In the genomic region with DNA sequence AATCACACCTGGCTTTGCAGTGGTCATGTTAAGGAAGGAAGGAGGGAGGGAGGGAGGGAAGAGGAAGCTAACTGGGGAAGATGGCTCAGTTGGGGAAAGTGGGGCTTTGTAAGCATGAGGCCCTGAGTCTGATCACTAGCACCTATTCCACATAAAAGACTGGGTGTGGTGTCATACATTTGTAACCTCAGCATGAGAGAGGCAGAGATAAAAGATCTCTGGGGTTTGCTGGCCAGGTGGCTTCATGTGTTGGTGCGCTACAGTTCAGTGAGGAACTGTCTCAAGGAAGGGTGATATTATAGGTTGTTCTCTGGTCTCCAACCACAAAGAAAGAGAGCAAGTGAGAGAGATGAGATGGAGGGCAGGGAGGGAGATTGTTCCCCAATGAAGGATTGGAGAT, we compare ENCODE assay signal across 14 mouse cellular contexts. TPM values are rescaled to one million over a fixed set of nuclear protein-coding genes. Genes with fewer than 3 reads are reported as not detected.
DNase-seq lines count a peak whose midpoint lies in the region; ATAC-seq lines count a peak whose summit lies in the region.
"Had no signal": no experiment of that assay in that cellular context is flagged by ENCODE, and none has a peak within 500 bp of the region (broad histone marks: within the 10 kb centered on the region; RNA-seq: fewer than 3 reads in every experiment).

No protein-coding gene starts in this region.

- no peak overlapping the region for H3K4me2 ChIP-seq in forebrain, embryonic 15.5 days (replicated peaks)
- no peak overlapping the region for H3K4me2 ChIP-seq in limb, embryonic 15.5 days
- H3K4me2 ChIP-seq in embryonic facial prominence, embryonic 15.5 days (replicated peaks), result no peak overlapping the region
- H3K4me2 ChIP-seq: lung, embryonic 14.5 days had no signal

- H3K9ac ChIP-seq in forebrain, embryonic 15.5 days (replicated peaks), result no peak overlapping the region
- no peak overlapping the region for H3K9ac ChIP-seq in limb, embryonic 15.5 days
- no peak overlapping the region for H3K9ac ChIP-seq in embryonic facial prominence, embryonic 15.5 days
- H3K9ac ChIP-seq: lung, embryonic 14.5 days had no signal

- no peak for ATAC-seq in forebrain, embryonic 15.5 days (replicated peaks)
- no peak for ATAC-seq in limb, embryonic 15.5 days (ENCODE audit: insufficient number of reproducible peaks, low FRiP score, low TSS enrichment, low read depth)
- ATAC-seq in embryonic facial prominence, embryonic 15.5 days (ENCODE audit: insufficient number of reproducible peaks, low FRiP score, low TSS enrichment, low read depth), result no peak
- peak; percentile 9; the same call in 1 of the 2 replicates for ATAC-seq in neutrophil, adult 5-6 weeks (ENCODE audit: extremely low read depth, insufficient number of reproducible peaks, low FRiP score, poor library complexity, severe bottlenecking)
- ATAC-seq in megakaryocyte progenitor cell, adult 5-6 weeks (replicated peaks; ENCODE audit: poor library complexity), result no peak; the same call in 1 of the 2 replicates

- H3K9me3 ChIP-seq in forebrain, embryonic 15.5 days, result no peaks in the 10 kb centered on the region
- peaks cover 5% of the 10 kb centered on the region; the same call in 1 of the 2 replicates for H3K9me3 ChIP-seq in forebrain, embryonic 10.5 days
- no peaks in the 10 kb centered on the region for H3K9me3 ChIP-seq in limb, embryonic 15.5 days
- no peaks in the 10 kb centered on the region for H3K9me3 ChIP-seq in limb, embryonic 10.5 days (replicated peaks)
- no peaks in the 10 kb centered on the region for H3K9me3 ChIP-seq in embryonic facial prominence, embryonic 15.5 days (replicated peaks)
- H3K9me3 ChIP-seq: megakaryocyte, embryonic 14.5 days had no signal

- no peak overlapping the region for H3K4me3 ChIP-seq in forebrain, embryonic 15.5 days
- no peak overlapping the region for H3K4me3 ChIP-seq in forebrain, embryonic 10.5 days
- no peak overlapping the region for H3K4me3 ChIP-seq in limb, embryonic 15.5 days
- no peak overlapping the region for H3K4me3 ChIP-seq in limb, embryonic 10.5 days
- no peak overlapping the region for H3K4me3 ChIP-seq in embryonic facial prominence, embryonic 15.5 days (replicated peaks)
- H3K4me3 ChIP-seq: erythroblast, embryonic 14.5 days; megakaryocyte, embryonic 14.5 days had no signal

- H3K4me1 ChIP-seq in forebrain, embryonic 15.5 days, result peaks cover 20% of the 10 kb centered on the region
- H3K4me1 ChIP-seq in forebrain, embryonic 10.5 days, result peaks cover 12% of the 10 kb centered on the region
- H3K4me1 ChIP-seq in limb, embryonic 15.5 days, result peaks cover 16% of the 10 kb centered on the region
- peaks cover 13% of the 10 kb centered on the region for H3K4me1 ChIP-seq in limb, embryonic 10.5 days
- H3K4me1 ChIP-seq in embryonic facial prominence, embryonic 15.5 days, result peaks cover 31% of the 10 kb centered on the region

- H3K27me3 ChIP-seq in forebrain, embryonic 15.5 days, result no peaks in the 10 kb centered on the region
- no peaks in the 10 kb centered on the region for H3K27me3 ChIP-seq in forebrain, embryonic 10.5 days (ENCODE audit: poor library complexity, severe bottlenecking)
- no peaks in the 10 kb centered on the region for H3K27me3 ChIP-seq in limb, embryonic 15.5 days
- H3K27me3 ChIP-seq in limb, embryonic 10.5 days (ENCODE audit: low read depth, poor library complexity, severe bottlenecking), result no peaks in the 10 kb centered on the region
- no peaks in the 10 kb centered on the region for H3K27me3 ChIP-seq in embryonic facial prominence, embryonic 15.5 days
- H3K27me3 ChIP-seq: megakaryocyte, embryonic 14.5 days had no signal

- H3K36me3 ChIP-seq in forebrain, embryonic 15.5 days, result peaks cover 12% of the 10 kb centered on the region; the same call in 1 of the 2 replicates
- peaks cover 60% of the 10 kb centered on the region for H3K36me3 ChIP-seq in forebrain, embryonic 10.5 days (replicated peaks)
- H3K36me3 ChIP-seq in limb, embryonic 15.5 days, result peaks cover 28% of the 10 kb centered on the region
- H3K36me3 ChIP-seq in limb, embryonic 10.5 days, result peaks cover 44% of the 10 kb centered on the region
- peaks cover 19% of the 10 kb centered on the region for H3K36me3 ChIP-seq in embryonic facial prominence, embryonic 15.5 days

- 0 out of 2 replicates have a peak overlapping the region, but pooled peaks have one; percentile 24 for H3K27ac ChIP-seq in forebrain, embryonic 15.5 days (replicated peaks)
- no peak overlapping the region for H3K27ac ChIP-seq in forebrain, embryonic 10.5 days
- peak overlapping the region; percentile 43 for H3K27ac ChIP-seq in limb, embryonic 15.5 days
- no peak overlapping the region for H3K27ac ChIP-seq in limb, embryonic 10.5 days
- 0 out of 2 replicates have a peak overlapping the region, but pooled peaks have one; percentile 31 for H3K27ac ChIP-seq in embryonic facial prominence, embryonic 15.5 days (replicated peaks)

- no peak for DNase-seq in forebrain, embryonic 10.5 days (ENCODE audit: extremely low spot score, low spot score)
- no peak for DNase-seq in limb, embryonic 10.5 days (ENCODE audit: low spot score)
- DNase-seq in retina, postnatal 1 day, result no peak
- DNase-seq: kidney, adult 11 months; kidney, postnatal 14 days had no signal

- WGBS in forebrain, embryonic 15.5 days, result 95% methylated on average over 1 of the region's 1 CpGs
- WGBS in forebrain, embryonic 10.5 days, result 95% methylated on average over 1 of the region's 1 CpGs
- WGBS in limb, embryonic 15.5 days, result 91% methylated on average over 1 of the region's 1 CpGs
- 96% methylated on average over 1 of the region's 1 CpGs for WGBS in limb, embryonic 10.5 days
- 92% methylated on average over 1 of the region's 1 CpGs for WGBS in embryonic facial prominence, embryonic 15.5 days

RNA-seq across cellular contexts. Expression of gene Ehd2, which starts 34.3 kb away (rescaled TPM):
- polyA plus RNA-seq in forebrain, embryonic 15.5 days (2015; fragmentation: Nextera tagmentation; extraction: Ambion mirVana), result 3.7 and 5.0 TPM in 2 replicates
- 10.1 and 11.2 TPM in 2 replicates for polyA plus RNA-seq in forebrain, embryonic 10.5 days (2016; fragmentation: Nextera tagmentation; extraction: Ambion mirVana)
- polyA plus RNA-seq in limb, embryonic 15.5 days (2015; fragmentation: Nextera tagmentation; extraction: Ambion mirVana), result 62.8 and 71.1 TPM in 2 replicates
- polyA plus RNA-seq in limb, embryonic 10.5 days (2016; fragmentation: Nextera tagmentation; extraction: Ambion mirVana), result 10.1 and 10.4 TPM in 2 replicates
- 72.5 and 73.3 TPM in 2 replicates for polyA plus RNA-seq in embryonic facial prominence, embryonic 15.5 days (2015; fragmentation: Nextera tagmentation; extraction: Ambion mirVana)
- 2.1 and 3.1 TPM in 2 replicates for total RNA-seq in neutrophil, adult 5-6 weeks (2017)
- total RNA-seq in megakaryocyte progenitor cell, adult 5-6 weeks (2015), result 0.07 and 0.27 TPM in 2 replicates
- total RNA-seq in megakaryocyte progenitor cell, adult 5-6 weeks (2017), result 0.21 and 0.24 TPM in 2 replicates

RNA-seq across cellular contexts. Expression of gene Bicra, which starts 46.0 kb away (rescaled TPM):
- 10.1 and 10.7 TPM in 2 replicates for polyA plus RNA-seq in forebrain, embryonic 15.5 days (2015; fragmentation: Nextera tagmentation; extraction: Ambion mirVana)
- polyA plus RNA-seq in forebrain, embryonic 10.5 days (2016; fragmentation: Nextera tagmentation; extraction: Ambion mirVana), result 7.0 and 7.7 TPM in 2 replicates
- polyA plus RNA-seq in limb, embryonic 15.5 days (2015; fragmentation: Nextera tagmentation; extraction: Ambion mirVana), result 7.2 and 7.5 TPM in 2 replicates
- polyA plus RNA-seq in limb, embryonic 10.5 days (2016; fragmentation: Nextera tagmentation; extraction: Ambion mirVana), result 10.6 and 10.8 TPM in 2 replicates
- 9.4 and 10.3 TPM in 2 replicates for polyA plus RNA-seq in embryonic facial prominence, embryonic 15.5 days (2015; fragmentation: Nextera tagmentation; extraction: Ambion mirVana)
- 11.9 and 12.9 TPM in 2 replicates for total RNA-seq in neutrophil, adult 5-6 weeks (2017)
- total RNA-seq in megakaryocyte progenitor cell, adult 5-6 weeks (2015), result 14.7 and 14.9 TPM in 2 replicates
- 1.1 and 3.4 TPM in 2 replicates for total RNA-seq in megakaryocyte progenitor cell, adult 5-6 weeks (2017)

RNA-seq across cellular contexts. Expression of gene Nop53, which starts 55.8 kb away (rescaled TPM):
- polyA plus RNA-seq in forebrain, embryonic 15.5 days (2015; fragmentation: Nextera tagmentation; extraction: Ambion mirVana), result 144 and 150 TPM in 2 replicates
- 171 and 179 TPM in 2 replicates for polyA plus RNA-seq in forebrain, embryonic 10.5 days (2016; fragmentation: Nextera tagmentation; extraction: Ambion mirVana)
- 196 and 208 TPM in 2 replicates for polyA plus RNA-seq in limb, embryonic 15.5 days (2015; fragmentation: Nextera tagmentation; extraction: Ambion mirVana)
- 173 and 203 TPM in 2 replicates for polyA plus RNA-seq in limb, embryonic 10.5 days (2016; fragmentation: Nextera tagmentation; extraction: Ambion mirVana)
- polyA plus RNA-seq in embryonic facial prominence, embryonic 15.5 days (2015; fragmentation: Nextera tagmentation; extraction: Ambion mirVana), result 202 and 212 TPM in 2 replicates
- total RNA-seq in neutrophil, adult 5-6 weeks (2017), result 260 and 300 TPM in 2 replicates
- total RNA-seq in megakaryocyte progenitor cell, adult 5-6 weeks (2015), result 64.0 and 65.0 TPM in 2 replicates
- 230 and 286 TPM in 2 replicates for total RNA-seq in megakaryocyte progenitor cell, adult 5-6 weeks (2017)

RNA-seq across cellular contexts. Expression of gene Zfp541, which starts 59.9 kb away (rescaled TPM):
- 0.09 TPM in 1 of 2 replicates, not detected in the other for polyA plus RNA-seq in forebrain, embryonic 15.5 days (2015; fragmentation: Nextera tagmentation; extraction: Ambion mirVana)
- polyA plus RNA-seq in forebrain, embryonic 10.5 days (2016; fragmentation: Nextera tagmentation; extraction: Ambion mirVana), result 0.10 TPM in 1 of 2 replicates, not detected in the other
- polyA plus RNA-seq in limb, embryonic 15.5 days (2015; fragmentation: Nextera tagmentation; extraction: Ambion mirVana), result 0.07 TPM in 1 of 2 replicates, not detected in the other
- polyA plus RNA-seq in limb, embryonic 10.5 days (2016; fragmentation: Nextera tagmentation; extraction: Ambion mirVana), result 0.05 TPM in 1 of 2 replicates, not detected in the other
- polyA plus RNA-seq in embryonic facial prominence, embryonic 15.5 days (2015; fragmentation: Nextera tagmentation; extraction: Ambion mirVana), result 0.13 and 0.15 TPM in 2 replicates
- total RNA-seq in neutrophil, adult 5-6 weeks (2017), result 0.61 and 0.70 TPM in 2 replicates
- 0.15 TPM in 1 of 2 replicates, not detected in the other for total RNA-seq in megakaryocyte progenitor cell, adult 5-6 weeks (2015)
- total RNA-seq in megakaryocyte progenitor cell, adult 5-6 weeks (2017), result 0.04 TPM in 1 of 2 replicates, not detected in the other
- polyA plus RNA-seq: hindbrain, embryonic 11.5 days; lung, embryonic 14.5 days had no signal

Comparison
In these comparisons a context has a peak if more than half of its experiments do, and no peak if none do; other contexts are left out.
1. H3K27ac ChIP-seq: peak in forebrain, embryonic 15.5 days (single experiment), limb, embryonic 15.5 days (single experiment) and embryonic facial prominence, embryonic 15.5 days (single experiment); none in forebrain, embryonic 10.5 days (single experiment) and limb, embryonic 10.5 days (single experiment).